Mouse (Mus musculus) thymus, postnatal 36 days (tissue): ENCODE data around the gene Pipox.
A peak's percentile ranks its signal among the peaks of the same experiment; 100 is the strongest.

Experiments used
- DNase-seq, 2 experiments: peaks; one replicate each; pipeline ENCODE4 v3.0.0; 2022; ENCODE audit warnings: mixed read lengths in 2 of 2

Gene Pipox

DNA sequence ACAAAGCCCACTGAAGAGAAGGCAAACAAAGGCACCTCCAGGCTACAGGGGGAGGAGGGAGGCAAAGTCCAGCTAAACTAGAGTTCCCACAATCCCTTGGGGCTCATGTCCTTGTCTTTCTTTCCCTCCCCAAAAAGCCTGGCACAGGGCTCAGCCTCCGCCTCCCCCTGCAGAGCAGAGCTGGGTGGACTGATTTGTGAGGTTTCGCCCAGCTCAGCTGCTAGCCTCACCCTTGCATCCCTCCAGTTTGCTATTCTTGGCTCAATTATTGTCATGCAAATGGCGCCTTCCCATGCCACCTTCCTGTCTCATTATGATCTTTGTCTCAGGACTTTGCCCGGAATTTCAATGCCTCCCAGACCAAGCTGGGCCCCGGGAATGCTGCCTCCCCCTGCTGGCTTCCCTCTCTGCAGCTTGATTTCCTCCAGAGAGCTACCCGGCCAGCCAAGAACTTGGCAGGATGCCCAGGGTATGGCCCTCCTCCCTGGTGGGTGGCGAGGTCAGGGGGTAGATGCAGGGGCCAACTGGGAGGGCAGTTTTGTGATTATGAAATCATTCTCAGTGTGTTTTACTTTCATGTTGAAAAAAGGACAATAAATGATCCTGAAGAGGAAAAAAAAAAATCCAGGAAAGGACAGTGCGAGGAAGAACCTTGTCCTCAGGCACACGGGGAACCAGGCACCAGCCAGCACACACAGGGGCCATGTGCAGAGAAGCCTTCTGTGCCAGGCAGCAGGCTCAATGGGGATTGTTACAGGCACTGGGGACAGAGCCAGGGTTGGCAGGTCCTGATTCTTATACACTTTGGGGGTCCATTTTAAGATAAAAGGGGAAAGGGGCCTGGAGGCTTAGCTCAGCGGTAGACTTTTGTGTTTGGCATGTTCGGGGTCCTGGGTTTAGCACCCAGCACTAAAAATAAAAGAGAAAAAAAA lies at the start of gene Pipox:
TSS of gene Pipox (minus strand) at position 310 of the 932 bp plus-strand sequence.
- DNase-seq: peak in 1 of 2 experiments; percentile 42

DNA sequence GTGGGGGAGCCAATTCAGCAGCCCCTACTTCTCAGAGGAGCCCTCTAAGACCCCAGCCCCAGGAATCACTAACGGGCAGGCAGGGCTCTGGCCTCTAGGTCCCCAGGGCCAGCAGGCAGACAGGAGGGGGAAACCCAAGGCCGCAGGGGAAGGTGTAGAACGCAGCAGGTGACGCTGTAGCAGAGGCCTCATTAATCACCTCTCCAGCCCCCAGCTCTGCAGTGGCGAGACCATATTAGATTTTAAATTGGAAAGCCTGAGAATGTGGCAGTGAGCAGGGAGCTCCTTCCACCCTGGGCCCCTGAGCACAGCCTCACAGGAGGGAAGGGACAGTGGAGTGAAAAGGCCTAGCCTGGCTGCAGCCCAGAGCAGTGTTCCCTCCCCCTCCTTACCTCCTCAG lies 48.3 kb upstream of the Pipox start:
- DNase-seq: no peak

DNA sequence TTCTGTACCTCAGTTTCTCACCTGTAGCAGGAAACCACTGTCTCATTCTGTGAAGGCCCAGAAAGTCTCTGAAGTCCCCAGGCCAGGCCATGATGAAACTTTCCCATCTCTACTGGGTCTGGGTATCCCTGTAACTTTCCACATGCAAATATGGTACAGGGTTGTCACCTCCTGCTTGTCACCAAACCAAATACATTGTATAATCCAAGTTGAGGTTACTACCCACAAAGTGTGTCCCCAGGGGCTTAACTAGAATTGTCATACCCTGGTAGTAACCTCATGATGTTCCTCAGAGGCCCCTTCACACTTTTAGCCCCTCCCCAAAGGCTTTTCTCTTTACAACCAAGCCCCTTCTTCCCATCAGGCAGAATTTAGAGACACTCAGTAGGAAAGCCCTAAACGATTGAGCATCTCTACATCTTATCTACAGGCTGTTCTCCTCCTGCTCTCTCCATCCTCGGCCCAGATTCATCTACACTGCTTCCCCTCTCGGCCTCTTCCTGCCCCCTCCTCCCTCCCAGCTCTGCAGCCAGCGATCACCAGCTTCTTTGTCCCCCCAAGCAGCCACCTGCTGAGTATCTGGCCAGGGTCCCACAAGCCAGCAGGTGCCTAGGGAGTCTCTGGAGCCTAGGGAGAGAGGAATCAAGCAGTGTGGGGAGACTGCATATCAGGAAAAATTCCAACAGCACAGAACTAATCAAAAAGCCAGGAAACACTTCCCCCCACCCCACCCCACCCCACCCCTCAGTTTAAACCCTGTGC lies 43.9 kb upstream of the Pipox start:
- no peak for DNase-seq

DNA sequence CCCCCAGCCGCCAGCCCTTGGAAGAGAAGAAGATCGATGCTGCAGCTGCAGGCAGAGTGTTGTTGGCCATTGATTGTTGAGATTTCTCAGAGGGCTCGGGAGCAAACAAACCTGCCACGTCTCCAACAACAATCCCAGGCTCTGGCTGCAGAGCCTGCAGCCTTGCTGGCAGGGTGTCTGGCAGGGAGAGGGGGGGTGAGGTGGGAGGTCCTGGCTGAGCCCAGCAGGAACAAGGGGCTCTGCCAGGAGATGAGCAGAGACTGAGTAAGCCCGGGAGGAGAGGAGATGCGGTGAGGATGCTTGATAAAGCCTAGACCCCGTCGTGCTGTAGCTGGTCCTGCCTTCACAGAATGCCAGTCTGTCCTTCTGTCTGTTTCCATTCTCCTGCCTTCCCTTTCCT lies 43.0 kb upstream of the Pipox start:
- no peak for DNase-seq

DNA sequence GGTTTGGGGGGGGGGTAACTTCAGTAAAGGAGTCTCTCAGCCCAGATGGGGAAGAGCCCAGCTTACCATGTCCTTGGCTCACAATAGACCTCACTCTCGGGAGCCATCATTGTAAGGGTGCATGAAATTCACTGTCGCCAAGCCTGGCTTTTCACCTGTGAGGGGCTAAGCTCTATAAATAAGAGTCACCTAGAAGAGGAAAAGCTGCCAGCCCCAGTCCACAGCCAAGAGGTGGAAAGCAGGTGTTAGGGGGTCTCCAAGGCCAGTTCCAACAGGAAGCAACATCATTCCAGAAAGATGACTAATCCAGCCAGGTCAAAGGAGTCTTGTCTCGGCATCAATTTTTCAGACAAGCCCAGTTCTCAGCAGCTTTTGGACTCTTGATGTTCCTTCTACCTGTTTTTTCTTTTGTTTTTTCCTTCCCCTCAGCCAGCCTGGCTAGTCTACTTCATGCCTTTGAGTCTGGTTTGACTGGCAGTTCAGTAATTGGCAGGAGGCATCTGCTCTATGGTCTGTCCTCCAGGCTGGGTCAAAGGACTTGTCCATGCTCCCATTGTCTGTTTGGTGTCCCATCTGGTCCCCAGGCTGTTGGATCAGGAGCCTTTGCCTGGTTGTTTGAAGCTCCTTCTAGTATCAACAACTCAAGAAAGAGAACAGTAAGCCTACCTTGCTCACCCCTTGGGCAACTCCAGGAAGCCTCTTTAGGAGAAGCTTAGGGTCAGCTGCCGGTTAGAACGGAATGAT lies 40.8 kb upstream of the Pipox start:
- DNase-seq: no peak

DNA sequence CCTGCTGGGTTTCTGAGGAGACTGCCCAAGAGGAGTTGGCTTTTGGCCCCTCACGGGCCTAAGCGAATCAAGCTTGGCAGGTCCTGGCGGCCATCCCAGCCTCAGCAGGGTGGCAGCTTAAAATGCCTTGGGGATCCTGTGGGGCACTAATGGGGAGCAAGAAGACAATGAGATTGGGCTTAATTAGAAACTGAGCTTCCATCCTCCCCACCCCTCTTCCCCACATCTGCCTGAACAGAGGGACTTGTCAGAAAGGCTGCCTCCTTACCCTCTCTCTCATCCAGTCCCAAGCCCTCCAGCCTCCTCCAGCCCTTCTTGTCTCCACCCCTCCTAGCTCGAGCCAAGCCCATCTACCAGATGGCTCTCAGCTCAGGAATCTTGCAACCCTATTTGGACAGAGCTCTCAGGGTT lies 40.2 kb upstream of the Pipox start:
- no peak for DNase-seq

DNA sequence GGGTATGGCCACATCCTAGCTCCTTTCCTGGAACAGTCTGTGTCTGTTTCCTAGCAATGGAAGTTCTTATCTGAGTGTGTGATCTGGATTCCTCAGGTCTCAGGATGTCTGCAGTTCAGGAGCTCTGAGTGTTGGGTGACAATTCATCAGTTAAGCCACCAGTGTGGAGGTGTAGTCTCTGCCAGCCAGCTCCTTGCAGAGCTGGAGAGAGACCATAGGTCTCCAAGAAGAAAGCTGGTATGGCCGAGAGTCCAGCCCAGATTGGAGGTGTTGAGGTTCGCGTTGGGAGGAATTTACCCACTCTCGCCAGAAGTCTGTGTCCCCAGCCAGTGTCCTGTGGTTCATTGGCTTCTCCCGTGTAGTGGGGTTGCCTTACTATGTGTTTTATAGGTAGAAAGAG lies 38.7 kb upstream of the Pipox start:
- no peak for DNase-seq

DNA sequence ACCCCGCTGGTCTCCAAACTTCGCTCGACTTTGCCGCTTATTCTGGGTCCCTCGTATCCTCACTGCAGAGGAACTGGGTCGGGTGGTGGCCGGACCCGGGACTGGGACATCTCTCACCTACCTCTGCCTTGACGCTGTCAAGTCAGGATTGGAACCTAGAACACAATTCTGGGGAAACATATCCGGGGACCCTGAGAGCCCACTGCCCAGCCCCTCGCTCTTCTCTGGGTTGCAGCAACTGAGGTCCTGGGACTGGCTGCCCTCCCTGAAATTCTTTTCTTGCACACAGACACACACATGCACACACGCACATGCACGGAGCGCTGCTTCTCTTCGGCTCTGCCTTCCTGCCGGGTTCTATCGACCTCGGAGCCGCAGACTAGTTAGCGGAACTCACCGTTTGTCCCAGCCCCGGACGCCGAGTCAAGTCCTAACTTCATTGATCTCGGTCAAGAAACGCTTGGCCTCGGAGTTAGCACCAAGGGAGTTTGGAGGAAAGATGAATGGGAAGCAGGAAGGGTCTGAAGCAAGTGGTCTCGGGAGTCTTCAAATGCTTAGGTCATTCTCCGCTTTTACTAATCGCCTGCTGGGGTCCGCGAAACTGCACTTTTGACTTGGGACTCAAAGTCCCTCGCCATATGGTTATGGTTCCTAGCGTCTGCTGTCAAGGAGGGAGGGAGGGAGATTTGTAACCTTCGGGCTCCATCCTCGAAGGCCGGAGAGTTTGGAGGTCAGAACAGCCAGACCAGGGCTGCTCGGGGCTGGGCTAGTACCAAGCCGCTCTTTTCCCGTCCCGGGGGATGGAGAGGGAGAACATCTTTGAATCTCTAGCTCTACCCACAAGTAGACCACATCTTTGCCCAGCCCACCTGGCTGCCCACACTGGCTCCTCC lies 37.9 kb upstream of the Pipox start:
- DNase-seq: no peak

DNA sequence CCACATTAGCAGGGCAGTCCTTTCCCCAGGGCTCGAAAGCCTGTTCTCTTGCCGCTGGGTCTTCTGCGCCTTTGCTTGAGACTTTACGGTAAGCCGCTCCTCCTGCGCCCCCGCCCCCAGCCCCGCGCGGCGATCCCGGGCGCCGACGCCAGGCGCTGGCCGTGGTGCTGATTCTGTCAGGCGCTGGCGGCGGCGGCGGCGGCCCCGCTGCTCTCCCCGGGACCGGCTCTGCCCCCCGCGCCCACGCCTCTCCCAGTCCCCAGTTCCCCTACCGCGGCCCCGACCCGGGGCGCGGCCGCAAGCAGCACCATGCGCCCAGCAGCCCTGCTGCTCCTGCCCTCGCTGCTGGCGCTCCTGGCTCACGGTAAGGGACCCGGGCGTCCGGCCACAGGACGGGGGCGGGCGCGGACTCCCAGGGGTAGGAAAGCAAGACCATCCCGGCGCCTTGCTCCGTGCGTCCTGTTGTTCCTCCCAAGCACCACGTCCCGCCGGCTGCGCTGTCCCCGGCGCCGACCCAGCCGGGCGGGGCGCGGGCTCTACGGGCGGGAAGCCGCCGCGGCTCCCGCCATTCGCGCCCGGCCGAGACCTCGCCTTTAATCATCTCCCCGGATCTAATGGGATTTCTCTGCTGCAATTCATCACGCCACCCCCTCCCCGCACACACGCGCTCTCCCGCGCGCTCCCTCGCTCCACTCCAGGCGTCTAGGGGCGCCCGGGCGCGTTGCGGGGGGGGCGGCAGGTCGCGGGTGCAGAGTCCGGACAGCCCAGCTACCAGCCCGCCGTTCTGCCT lies 37.0 kb upstream of the Pipox start, which contains the start of gene Sez6:
TSS of gene Sez6 (plus strand) at position 50 of the 790 bp plus-strand sequence.
- DNase-seq: peak; percentile 80 to 83

DNA sequence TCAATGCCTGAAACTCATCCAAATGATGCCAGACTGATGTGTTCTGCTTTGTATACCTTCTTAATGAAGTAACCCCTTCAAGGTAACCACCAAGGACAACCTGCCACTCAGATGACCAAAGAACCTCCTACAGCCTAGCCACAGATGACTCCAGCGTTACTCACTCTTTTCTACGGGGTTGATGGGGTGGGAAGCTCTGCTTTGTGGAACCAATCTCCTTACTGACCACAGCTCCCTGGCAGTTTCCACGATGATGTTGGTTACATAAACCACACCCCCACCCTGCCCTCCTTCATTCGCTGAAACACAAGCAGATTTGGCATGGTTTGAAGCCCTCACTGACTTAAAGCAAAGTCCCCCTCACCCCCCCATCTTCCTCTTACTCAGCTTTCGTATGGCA lies 33.9 kb upstream of the Pipox start:
- no peak for DNase-seq

DNA sequence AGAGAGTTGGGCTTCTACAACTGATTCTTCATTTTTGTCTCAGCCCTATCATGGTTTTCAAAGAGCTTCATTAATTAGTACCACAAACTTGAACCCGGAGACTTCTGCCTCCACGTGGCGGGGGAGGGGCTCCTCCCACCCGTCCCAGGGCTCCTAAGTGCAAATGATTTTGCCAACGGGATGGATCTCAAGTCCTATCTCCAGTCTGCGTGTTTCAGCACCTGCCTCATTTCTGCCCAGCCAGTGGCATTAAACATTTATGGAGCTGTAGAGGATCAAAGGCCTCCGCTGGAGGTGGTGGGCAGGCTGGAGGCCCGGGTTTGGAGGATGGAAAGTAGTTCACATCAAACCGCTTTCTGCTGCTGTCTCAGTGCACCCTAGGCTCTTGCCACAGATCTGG lies 32.8 kb upstream of the Pipox start:
- DNase-seq: no peak

DNA sequence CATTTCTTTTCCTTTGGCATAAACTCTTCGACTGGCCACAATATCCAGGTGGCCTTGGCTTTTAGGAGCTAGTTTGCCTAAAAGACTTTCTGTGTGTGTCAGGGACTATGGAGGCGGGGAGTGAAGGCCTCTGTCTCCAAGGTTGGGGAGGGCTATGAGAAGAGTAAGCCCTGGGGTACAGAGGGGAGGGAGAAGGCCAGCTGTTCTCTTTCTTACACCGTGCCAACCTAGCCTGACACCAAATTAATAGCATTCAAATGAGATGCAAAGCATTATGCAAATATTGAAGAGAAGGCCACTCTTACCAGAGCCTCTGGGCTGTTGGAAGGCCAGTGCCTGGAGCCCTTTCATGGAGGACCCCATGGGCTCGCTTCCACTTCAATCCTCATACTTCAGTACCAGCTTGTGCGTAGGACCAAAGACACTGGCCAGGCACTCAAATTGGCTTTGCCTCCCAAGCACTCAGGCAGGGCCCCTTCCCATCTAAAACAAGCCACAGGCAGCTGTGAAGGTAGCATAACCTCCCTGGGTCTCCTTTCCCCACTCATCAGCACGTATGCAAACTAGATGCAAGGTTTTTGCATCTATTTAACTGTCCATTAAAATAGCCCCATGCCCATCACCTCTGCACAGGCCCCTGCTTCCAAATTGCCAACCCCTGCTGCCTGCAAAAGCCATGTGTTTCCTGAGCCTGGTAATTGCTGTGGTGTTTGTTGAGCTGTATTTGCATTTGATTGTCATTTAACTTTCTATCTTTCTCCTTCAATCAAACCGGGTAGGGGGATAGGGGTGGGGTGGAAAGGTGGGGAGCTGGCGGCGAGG lies 32.2 kb upstream of the Pipox start:
- DNase-seq: no peak

DNA sequence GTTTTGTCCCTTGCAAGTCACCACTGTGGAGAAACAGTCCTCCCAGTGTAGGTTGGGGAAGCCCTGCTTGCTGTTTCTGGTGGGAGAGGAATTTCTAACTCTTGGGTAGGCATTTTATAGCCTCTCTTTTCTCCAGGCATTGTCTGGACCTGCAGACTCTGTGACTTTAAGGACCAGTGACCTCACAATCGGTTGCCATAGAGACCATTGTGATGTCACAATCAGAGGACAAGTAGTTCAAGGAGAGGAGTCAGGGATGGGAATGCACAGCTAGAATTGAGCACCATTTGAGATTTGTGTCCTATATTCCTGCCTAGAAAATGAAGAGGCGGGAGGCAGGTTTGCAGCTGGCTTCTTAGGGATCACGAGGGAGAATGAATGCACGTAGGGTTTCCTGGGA lies 29.4 kb upstream of the Pipox start:
- DNase-seq: no peak

DNA sequence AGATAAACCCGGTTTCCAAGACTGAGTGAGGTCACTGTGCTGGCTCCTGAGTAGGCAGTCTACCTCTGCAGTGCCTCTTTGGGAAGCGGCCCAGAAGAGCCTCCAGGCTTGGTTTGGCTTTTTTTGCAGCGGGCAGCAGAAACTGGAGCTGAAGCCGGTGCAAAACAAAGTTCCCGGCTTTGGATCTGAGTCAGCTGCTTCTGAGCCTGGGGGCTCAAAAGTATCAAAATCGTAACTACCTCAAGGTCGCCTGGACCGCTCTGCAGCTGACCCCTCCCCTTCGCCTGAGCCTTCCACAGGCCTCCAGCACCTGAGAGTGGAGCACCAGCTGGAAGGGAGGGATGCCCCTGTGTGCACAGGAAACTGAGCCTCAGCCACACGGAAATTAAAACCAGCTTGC lies 23.3 kb upstream of the Pipox start:
- DNase-seq: no peak

DNA sequence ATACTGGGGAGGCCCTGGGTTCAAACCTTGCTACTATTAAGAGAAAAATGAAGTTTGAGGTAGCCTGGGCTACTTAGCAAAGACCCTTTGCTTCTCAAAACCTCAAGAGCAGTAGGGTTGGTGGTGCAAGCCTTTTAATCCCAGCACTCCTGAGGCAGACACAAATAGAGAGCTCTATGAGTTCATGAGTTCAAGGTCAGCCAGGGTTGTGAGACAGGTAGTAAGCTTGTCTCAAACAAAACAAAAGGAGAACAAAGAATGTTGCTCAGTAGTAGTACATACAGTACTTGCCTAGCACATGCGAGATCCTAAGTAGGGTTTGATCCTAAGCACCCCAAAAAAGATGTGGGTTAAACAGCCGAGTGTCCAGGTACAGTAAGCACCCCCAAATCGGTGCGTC lies 22.8 kb upstream of the Pipox start:
- no peak for DNase-seq

DNA sequence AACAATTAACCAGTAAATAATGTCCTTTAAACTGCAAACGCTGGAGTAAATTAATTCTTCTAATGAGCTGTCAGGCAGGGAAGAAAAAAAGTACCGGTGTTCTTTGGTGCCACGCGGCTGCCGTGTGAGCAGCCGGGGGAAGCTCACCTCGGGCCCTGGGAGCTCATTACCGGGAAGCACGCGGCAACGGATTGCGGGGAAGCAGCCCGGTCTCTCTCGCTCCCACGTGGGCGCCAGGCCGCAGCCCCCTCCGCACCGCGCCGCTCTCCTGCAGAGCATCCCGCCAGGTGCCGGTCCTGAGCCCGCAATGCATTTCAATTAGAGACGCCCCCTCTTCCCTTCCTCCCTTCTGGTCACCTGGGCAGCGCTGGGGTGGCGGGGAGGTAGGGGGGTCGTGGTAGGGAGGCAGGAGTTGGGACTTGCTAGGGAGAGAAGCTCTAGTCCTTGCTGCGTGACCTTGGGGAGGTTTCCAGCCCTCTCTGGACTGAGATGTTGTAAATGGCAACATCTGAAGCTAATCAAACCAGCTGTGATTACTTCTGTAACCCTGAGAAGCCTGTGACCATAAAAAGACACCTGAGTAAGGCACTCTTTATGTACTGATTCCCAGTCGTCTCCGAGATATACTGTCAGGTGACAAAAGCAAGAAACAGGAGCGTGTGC lies 20.8 kb upstream of the Pipox start:
- no peak for DNase-seq

DNA sequence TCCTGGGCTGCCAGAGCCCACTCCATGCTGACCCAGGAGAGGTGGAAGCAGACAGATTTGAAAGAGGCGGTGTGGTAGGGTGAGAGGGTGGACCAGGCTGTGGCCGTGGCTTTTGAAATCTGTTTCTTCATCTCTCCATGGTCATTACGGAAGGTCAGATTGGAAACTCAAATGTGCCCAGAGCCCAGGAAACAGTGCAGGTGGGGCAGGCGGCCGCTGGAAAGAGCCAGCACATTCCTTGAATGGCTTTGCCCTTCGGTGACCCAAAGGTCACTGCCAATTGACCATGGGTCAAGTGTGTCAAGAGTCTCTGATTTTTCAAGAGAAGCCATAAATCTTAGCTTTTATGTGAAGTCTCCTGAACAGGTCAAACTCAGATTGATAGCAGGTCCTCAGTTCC lies 19.6 kb upstream of the Pipox start:
- DNase-seq: no peak

DNA sequence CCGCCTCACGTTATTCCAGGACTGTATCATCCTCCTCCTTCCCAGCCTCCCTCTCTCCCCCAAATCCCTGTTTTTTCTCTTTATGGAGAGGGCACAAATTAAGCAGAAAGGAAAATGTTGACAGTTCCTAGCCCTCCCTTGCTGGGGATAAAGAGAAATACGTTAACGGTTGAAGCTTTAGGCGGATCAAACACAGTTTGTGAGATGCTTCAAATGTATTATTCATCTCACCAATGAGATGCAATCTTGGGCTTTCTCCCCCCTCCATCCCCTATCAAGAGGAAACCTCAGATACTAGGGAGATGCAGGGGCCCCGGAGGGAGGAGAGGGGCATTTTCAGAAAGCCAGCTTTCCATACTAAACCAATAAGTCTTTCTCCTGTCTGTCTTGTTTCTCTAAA lies 15.9 kb upstream of the Pipox start:
- no peak for DNase-seq

DNA sequence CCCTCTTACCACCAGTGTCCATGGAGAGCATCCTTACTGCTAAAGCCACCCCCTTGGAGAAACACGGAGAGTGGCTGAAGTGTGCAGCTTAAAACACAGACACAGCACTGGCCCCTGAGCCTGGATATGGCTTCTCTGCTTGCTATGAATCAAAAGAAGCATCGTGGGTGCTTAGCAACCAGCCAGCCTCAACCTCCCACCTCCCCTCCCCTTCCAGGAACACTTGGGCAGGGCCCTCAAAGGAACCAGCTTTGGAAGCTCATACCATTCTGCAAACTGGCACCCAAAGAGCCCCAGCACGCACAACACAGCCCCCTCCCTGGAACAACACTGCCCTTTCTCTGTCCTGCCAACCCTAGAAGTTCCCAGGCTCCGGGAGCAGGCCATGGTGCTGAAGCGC lies 15.5 kb upstream of the Pipox start:
- no peak for DNase-seq

DNA sequence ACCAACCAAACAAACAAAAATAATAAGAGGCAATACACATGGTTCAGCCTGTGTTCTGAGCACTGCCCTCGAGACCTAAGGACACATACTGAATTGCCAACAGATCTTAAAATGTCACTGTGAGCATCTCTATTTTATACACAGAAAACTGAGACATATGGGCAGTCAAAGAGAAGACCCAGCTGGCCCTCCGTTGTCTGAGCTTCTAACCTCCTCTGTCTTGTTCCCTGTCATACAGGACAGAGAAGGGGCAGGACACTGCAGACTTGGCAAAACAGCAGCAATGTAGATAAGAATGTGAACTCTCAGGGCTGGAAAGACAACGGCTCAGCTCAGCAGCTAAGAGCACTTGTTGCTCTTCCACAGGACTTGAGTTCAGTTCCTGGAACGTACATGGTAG lies 14.6 kb upstream of the Pipox start:
- no peak for DNase-seq
